Mouse (Mus musculus) limb, embryonic 14.5 days (tissue): ENCODE measurements around the gene Tmprss11e. TPM values are rescaled to one million over a fixed set of nuclear protein-coding genes. Genes with fewer than 3 reads are reported as not detected.

ENCODE experiments used
- ATAC-seq: fragments of 200-750 bp; cut with Nextera tagmentation; 2 replicates; pipeline ENCODE4 v1.8.0; 2017; ENCODE audit warnings: low read depth, moderate number of reproducible peaks, moderate TSS enrichment; ENCODE audit not compliant: low FRiP score
- DNase-seq: peaks from one replicate; pipeline ENCODE4 v3.0.0-alpha.2; 2015; ENCODE audit warnings: low spot score
- H3K27ac ChIP-seq: fragments of 300-500 bp; sonication (generic); replicated peaks from 2 replicates; pipeline ENCODE4 v1.5.1; 2014; ENCODE audit warnings: low read depth, mild to moderate bottlenecking, low read length, moderate library complexity, mixed read lengths
- H3K27me3 ChIP-seq: fragments of 300-500 bp; sonication (generic); 2 replicates; pipeline ENCODE4 v1.6.1; 2014; ENCODE audit warnings: low read length, mixed read lengths; ENCODE audit not compliant: control insufficient read depth, insufficient read depth
- H3K36me3 ChIP-seq: fragments of 300-500 bp; sonication (generic); 2 replicates; pipeline ENCODE4 v1.6.1; 2014; ENCODE audit warnings: mild to moderate bottlenecking, low read length, moderate library complexity, mixed read lengths; ENCODE audit not compliant: control insufficient read depth, insufficient read depth
- H3K4me1 ChIP-seq: fragments of 300-500 bp; sonication (generic); 2 replicates; pipeline ENCODE4 v1.6.1; 2014; ENCODE audit warnings: antibody characterized with exemption, low read length, mixed read lengths; ENCODE audit not compliant: control insufficient read depth, insufficient read depth
- H3K4me2 ChIP-seq: fragments of 300-500 bp; sonication (generic); replicated peaks from 2 replicates; pipeline ENCODE4 v1.6.1; 2014; ENCODE audit warnings: low read depth, mild to moderate bottlenecking, low read length, moderate library complexity; ENCODE audit not compliant: severe bottlenecking
- H3K4me3 ChIP-seq: fragments of 300-500 bp; sonication (generic); replicated peaks from 2 replicates; pipeline ENCODE4 v1.5.1; 2014; ENCODE audit warnings: low read length
- H3K9ac ChIP-seq: fragments of 300-500 bp; sonication (generic); 2 replicates; pipeline ENCODE4 v1.6.1; 2014; ENCODE audit warnings: mild to moderate bottlenecking, low read depth, low read length, moderate library complexity; ENCODE audit not compliant: severe bottlenecking
- H3K9me3 ChIP-seq: fragments of 300-500 bp; sonication (generic); 2 replicates; pipeline ENCODE4 v1.6.1; 2016; ENCODE audit warnings: low read length; ENCODE audit not compliant: control insufficient read depth
- POLR2A ChIP-seq: fragments of 200-500 bp; IDR thresholded peaks from 2 replicates; pipeline ENCODE4 v1.8.0; 2012; ENCODE audit warnings: inconsistent platforms, mild to moderate bottlenecking, moderate library complexity, borderline replicate concordance; ENCODE audit not compliant: insufficient read depth, insufficient read length; ENCODE audit errors: extremely low read depth
- WGBS: fragments of 180-500 bp; shearing (Covaris S2); extraction: QIAGEN DNeasy Blood & Tissue Kit; methylation state at CpG from one replicate; pipeline ENCODE4 v1.1.7; 2014; 5-methylcytosine and 5-hydroxymethylcytosine counted together
- polyA plus RNA-seq, 2 experiments: library from polyadenylated mRNA; depleted of rRNA in 1 of 2; stranded (reverse) in 1 of 2; unstranded in 1 of 2; fragments of >200 nt; fragmentation: Nextera tagmentation in 1 of 2; extraction: Ambion mirVana in 1 of 2; gene quantifications; 2 replicates each; pipeline versions ENCODE4 v1.2.1 to v1.2.3; 2012 to 2014

The Tmprss11e gene
- polyA plus RNA-seq (2012; rRNA removed) (0.03 TPM in 1 of 2 replicates, not detected in the other), polyA plus RNA-seq (2014; fragmentation: Nextera tagmentation; extraction: Ambion mirVana) (0.12 TPM in 1 of 2 replicates, not detected in the other)

GRCm38 (mm10) chr5:86745715-86746114 is at the start of gene Tmprss11e:
Tmprss11e (minus strand) TSS chr5:86745815.
- ATAC-seq, result no peak
- 74% methylated on average over 4 of the region's 4 CpGs for WGBS
- H3K27ac ChIP-seq, result no peak within 1 kb of the TSS
- no peak for TF ChIP-seq POLR2A
- no peaks in the 10 kb centered on the region for H3K27me3 ChIP-seq
- H3K36me3 ChIP-seq, result no peaks in the 10 kb centered on the region
- no peak within 1 kb of the TSS for H3K4me2 ChIP-seq
- no peak within 1 kb of the TSS for H3K4me3 ChIP-seq
- no peak within 1 kb of the TSS for H3K9ac ChIP-seq
- DNase-seq, result no peak
- no peaks in the 10 kb centered on the region for H3K4me1 ChIP-seq
- no peaks in the 10 kb centered on the region for H3K9me3 ChIP-seq

- H3K9ac ChIP-seq, result no peak overlapping the region
- TF ChIP-seq POLR2A, result no peak
These were observed 47.2 kb upstream of the Tmprss11e start for GRCm38 (mm10) chr5:86792807-86793206.

GRCm38 (mm10) chr5:86792249-86792648 is 46.6 kb upstream of the Tmprss11e start:
- Histone ChIP-seq H3K9ac (no peak overlapping the region), H3K4me3 (no peak overlapping the region), H3K36me3 (no peaks in the 10 kb centered on the region), H3K27ac (no peak overlapping the region), H3K27me3 (no peaks in the 10 kb centered on the region), H3K9me3 (no peaks in the 10 kb centered on the region), H3K4me1 (no peaks in the 10 kb centered on the region), H3K4me2 (no peak overlapping the region)
- no peak for TF ChIP-seq POLR2A
- ATAC-seq (no peak), DNase-seq (no peak)
- 76% methylated on average over 4 of the region's 4 CpGs for WGBS

More at GRCm38 (mm10) chr5:86792807-86793206, 47.2 kb upstream of the Tmprss11e start:
- no peaks in the 10 kb centered on the region for H3K27me3 ChIP-seq
- 81% methylated on average over 8 of the region's 8 CpGs for WGBS
- H3K4me2 ChIP-seq, result no peak overlapping the region
- no peaks in the 10 kb centered on the region for H3K36me3 ChIP-seq
- no peak overlapping the region for H3K4me3 ChIP-seq
- no peak for ATAC-seq
- no peaks in the 10 kb centered on the region for H3K9me3 ChIP-seq
- no peaks in the 10 kb centered on the region for H3K4me1 ChIP-seq
- DNase-seq, result no peak
- no peak overlapping the region for H3K27ac ChIP-seq

GRCm38 (mm10) chr5:86789954-86790353 is 44.3 kb upstream of the Tmprss11e start:
- Histone ChIP-seq H3K4me3 (no peak overlapping the region), H3K36me3 (no peaks in the 10 kb centered on the region), H3K4me1 (no peaks in the 10 kb centered on the region), H3K27ac (no peak overlapping the region), H3K9ac (no peak overlapping the region), H3K9me3 (no peaks in the 10 kb centered on the region), H3K4me2 (no peak overlapping the region), H3K27me3 (no peaks in the 10 kb centered on the region)
- ATAC-seq (no peak), DNase-seq (no peak)
- TF ChIP-seq POLR2A, result no peak
- 64% methylated on average over 2 of the region's 2 CpGs for WGBS

GRCm38 (mm10) chr5:86786798-86787197 is 41.2 kb upstream of the Tmprss11e start:
- 19% methylated on average over 1 of the region's 1 CpGs for WGBS
- no peak overlapping the region for H3K4me3 ChIP-seq
- H3K4me2 ChIP-seq, result no peak overlapping the region
- H3K27me3 ChIP-seq, result no peaks in the 10 kb centered on the region
- no peaks in the 10 kb centered on the region for H3K4me1 ChIP-seq
- ATAC-seq (no peak), DNase-seq (no peak)
- H3K27ac ChIP-seq, result no peak overlapping the region
- H3K9ac ChIP-seq, result no peak overlapping the region
- H3K36me3 ChIP-seq, result no peaks in the 10 kb centered on the region
- no peak for TF ChIP-seq POLR2A
- H3K9me3 ChIP-seq, result no peaks in the 10 kb centered on the region

- no peak for TF ChIP-seq POLR2A
- no peak overlapping the region for H3K4me3 ChIP-seq
- no peak for ATAC-seq
- no peak overlapping the region for H3K9ac ChIP-seq
- H3K36me3 ChIP-seq, result no peaks in the 10 kb centered on the region
- 47% methylated on average over 1 of the region's 1 CpGs for WGBS
- H3K4me1 ChIP-seq, result no peaks in the 10 kb centered on the region
- H3K4me2 ChIP-seq, result no peak overlapping the region
- no peak overlapping the region for H3K27ac ChIP-seq
- H3K9me3 ChIP-seq, result no peaks in the 10 kb centered on the region
- DNase-seq, result no peak
- H3K27me3 ChIP-seq, result no peaks in the 10 kb centered on the region
These were observed 38.6 kb upstream of the Tmprss11e start for GRCm38 (mm10) chr5:86784205-86784604.
